In the genomic region with DNA sequence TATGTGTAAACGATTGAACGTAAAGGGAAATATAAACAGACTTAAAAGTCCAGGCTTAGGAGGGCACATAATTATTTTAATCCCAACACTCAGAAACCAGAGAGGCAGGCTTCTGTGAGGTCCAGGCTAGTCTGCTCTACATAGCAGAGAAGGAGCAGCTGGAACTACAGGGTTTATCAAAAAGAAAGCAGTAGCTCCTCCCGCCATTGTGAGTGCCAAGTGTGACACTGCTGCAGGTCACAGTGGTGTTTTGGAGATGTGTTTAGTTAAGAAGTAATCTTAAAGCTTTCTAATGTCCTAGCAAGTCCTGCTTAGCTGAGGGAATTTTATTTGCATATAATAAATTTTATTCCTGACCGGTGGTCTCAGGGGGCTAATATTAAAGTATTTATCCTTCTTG, we compare ENCODE assay signal across 13 mouse cellular contexts. TPM values are rescaled to one million over a fixed set of nuclear protein-coding genes. Genes with fewer than 3 reads are reported as not detected.
DNase-seq lines count a peak whose midpoint lies in the region; ATAC-seq and TF ChIP-seq lines count a peak whose summit lies in the region.
"Had no signal": no experiment of that assay in that cellular context is flagged by ENCODE, and none has a peak within 500 bp of the region (broad histone marks: within the 10 kb centered on the region; RNA-seq: fewer than 3 reads in every experiment).

No protein-coding gene starts in this region.

- no peak for TF ChIP-seq CTCF in liver, adult 2 months (IDR thresholded peaks at IDR 0.05; ENCODE audit: low read depth, low read length)
- TF ChIP-seq CTCF in ES-Bruce4 (IDR thresholded peaks at IDR 0.05; ENCODE audit: low read depth, low read length), result no peak

- intact Hi-C loops in heart, postnatal 10 days (cut with DNase I), result loop anchor here (5.0 kb wide), 1 partner anchor 75 kb away; no protein-coding TSS in a partner anchor

- H3K9me3 ChIP-seq in heart, embryonic 10.5 days, result no peaks in the 10 kb centered on the region
- H3K9me3 ChIP-seq in liver, embryonic 12.5 days (replicated peaks), result no peaks in the 10 kb centered on the region
- H3K9me3 ChIP-seq in ES-Bruce4 (replicated peaks; ENCODE audit: control insufficient read depth, insufficient read depth, low read length, poor library complexity, severe bottlenecking), result no peaks in the 10 kb centered on the region
- no peaks in the 10 kb centered on the region for H3K9me3 ChIP-seq in forebrain, embryonic 16.5 days (ENCODE audit: control insufficient read depth, low read length)
- H3K9me3 ChIP-seq: embryonic facial prominence, embryonic 15.5 days; heart, embryonic 15.5 days; limb, embryonic 12.5 days had no signal

- H3K9ac ChIP-seq in liver, adult 2 months (ENCODE audit: low read depth, low read length), result 0 out of 2 replicates have a peak overlapping the region, but pooled peaks have one; percentile 24
- H3K9ac ChIP-seq in liver, embryonic 12.5 days, result no peak overlapping the region
- H3K9ac ChIP-seq in ES-Bruce4 (ENCODE audit: low read depth, poor library complexity, severe bottlenecking), result peak overlapping the region; percentile 86
- no peak overlapping the region for H3K9ac ChIP-seq in forebrain, embryonic 16.5 days (replicated peaks; ENCODE audit: low read depth, low read length)
- H3K9ac ChIP-seq: embryonic facial prominence, embryonic 15.5 days; heart, embryonic 15.5 days; limb, embryonic 12.5 days had no signal

- peaks cover 12% of the 10 kb centered on the region; the same call in 1 of the 2 replicates for H3K36me3 ChIP-seq in heart, embryonic 10.5 days
- H3K36me3 ChIP-seq in liver, adult 2 months (ENCODE audit: control insufficient read depth, insufficient read depth, low read length), result peaks cover 13% of the 10 kb centered on the region; the same call in 1 of the 2 replicates
- H3K36me3 ChIP-seq in liver, embryonic 12.5 days, result peaks cover 15% of the 10 kb centered on the region
- H3K36me3 ChIP-seq in ES-Bruce4 (ENCODE audit: control insufficient read depth, insufficient read depth, low read length, poor library complexity, severe bottlenecking), result peaks cover 12% of the 10 kb centered on the region; the same call in 1 of the 2 replicates
- H3K36me3 ChIP-seq in forebrain, embryonic 16.5 days (ENCODE audit: control insufficient read depth, insufficient read depth), result no peaks in the 10 kb centered on the region
- H3K36me3 ChIP-seq: embryonic facial prominence, embryonic 15.5 days; heart, embryonic 15.5 days had no signal

- no peak overlapping the region for H3K27ac ChIP-seq in heart, embryonic 10.5 days
- no peak overlapping the region for H3K27ac ChIP-seq in liver, adult 2 months (replicated peaks; ENCODE audit: insufficient read depth, low read depth, low read length)
- H3K27ac ChIP-seq in liver, embryonic 12.5 days, result no peak overlapping the region
- H3K27ac ChIP-seq in ES-Bruce4 (ENCODE audit: insufficient read depth, low read length), result no peak overlapping the region
- H3K27ac ChIP-seq in forebrain, embryonic 16.5 days (ENCODE audit: low read length), result no peak overlapping the region
- H3K27ac ChIP-seq: embryonic facial prominence, embryonic 15.5 days; heart, embryonic 15.5 days; limb, embryonic 12.5 days had no signal

- H3K4me1 ChIP-seq in heart, embryonic 10.5 days, result peaks cover 15% of the 10 kb centered on the region
- peaks cover 15% of the 10 kb centered on the region for H3K4me1 ChIP-seq in liver, adult 2 months (ENCODE audit: control insufficient read depth, insufficient read depth, low read length)
- peaks cover 16% of the 10 kb centered on the region for H3K4me1 ChIP-seq in liver, embryonic 12.5 days
- H3K4me1 ChIP-seq in ES-Bruce4 (ENCODE audit: control insufficient read depth, insufficient read depth, low read length), result peaks cover 1% of the 10 kb centered on the region
- peaks cover 8% of the 10 kb centered on the region for H3K4me1 ChIP-seq in forebrain, embryonic 16.5 days (replicated peaks; ENCODE audit: control insufficient read depth, insufficient read depth, low read length)
- H3K4me1 ChIP-seq: embryonic facial prominence, embryonic 15.5 days had no signal

- no peak for ATAC-seq in liver, embryonic 12.5 days
- no peak for ATAC-seq in forebrain, embryonic 16.5 days

- H3K4me2 ChIP-seq in liver, embryonic 12.5 days, result no peak overlapping the region
- H3K4me2 ChIP-seq in forebrain, embryonic 16.5 days (ENCODE audit: low read length), result no peak overlapping the region

- DNase-seq in heart, adult 18-20 months, result peak; percentile 53 to 58
- no peak for DNase-seq in heart, embryonic 10.5 days (ENCODE audit: low spot score)
- DNase-seq in liver, adult 2 months (ENCODE audit: extremely low read depth, low read depth, low spot score), result peak; percentile 62
- peak; percentile 15 to 33 for DNase-seq in heart, postnatal 10 days
- no peak for DNase-seq in frontal cortex, postnatal 25 days (ENCODE audit: low spot score in 2 of 2)
- DNase-seq: cerebellum, adult 11-12 months; right cerebral cortex, postnatal 4 days had no signal

- TF ChIP-seq EP300 in ES-Bruce4 (IDR thresholded peaks at IDR 0.05; ENCODE audit: insufficient read depth, low read depth, low read length), result no peak

- H3K79me2 ChIP-seq in liver, adult 2 months (ENCODE audit: control insufficient read depth, insufficient read depth, low read length), result peaks cover 32% of the 10 kb centered on the region; the same call in 1 of the 2 replicates

- H3K27me3 ChIP-seq in heart, embryonic 10.5 days (ENCODE audit: insufficient read depth, poor library complexity, severe bottlenecking), result no peaks in the 10 kb centered on the region
- H3K27me3 ChIP-seq in liver, adult 2 months (ENCODE audit: control insufficient read depth, insufficient read depth, low read length), result no peaks in the 10 kb centered on the region
- H3K27me3 ChIP-seq in liver, embryonic 12.5 days (replicated peaks), result no peaks in the 10 kb centered on the region
- H3K27me3 ChIP-seq in ES-Bruce4 (ENCODE audit: control insufficient read depth, insufficient read depth, low read length, poor library complexity, severe bottlenecking), result no peaks in the 10 kb centered on the region
- no peaks in the 10 kb centered on the region for H3K27me3 ChIP-seq in forebrain, embryonic 16.5 days (replicated peaks; ENCODE audit: control insufficient read depth, insufficient read depth, low read length)
- H3K27me3 ChIP-seq: embryonic facial prominence, embryonic 15.5 days; heart, embryonic 15.5 days; limb, embryonic 12.5 days had no signal

- no peak for TF ChIP-seq POLR2A in liver, adult 2 months (IDR thresholded peaks at IDR 0.05; ENCODE audit: extremely low read depth, insufficient read depth, low read length)
- no peak for TF ChIP-seq POLR2A in ES-Bruce4 (IDR thresholded peaks at IDR 0.05; ENCODE audit: insufficient read depth, low read length)

- no peak overlapping the region for H3K4me3 ChIP-seq in heart, embryonic 10.5 days
- no peak overlapping the region for H3K4me3 ChIP-seq in liver, adult 2 months (ENCODE audit: insufficient read depth, low read depth, low read length)
- H3K4me3 ChIP-seq in liver, embryonic 12.5 days, result no peak overlapping the region
- peak overlapping the region; percentile 66 for H3K4me3 ChIP-seq in ES-Bruce4 (ENCODE audit: low read depth, low read length)
- H3K4me3 ChIP-seq in forebrain, embryonic 16.5 days (replicated peaks; ENCODE audit: low read length), result no peak overlapping the region

- 69% methylated on average over 4 of the region's 4 CpGs for WGBS in heart, embryonic 10.5 days
- 54% methylated on average over 4 of the region's 4 CpGs for WGBS in liver, adult 2 months
- 78% methylated on average over 4 of the region's 4 CpGs for WGBS in liver, embryonic 12.5 days (ENCODE audit: insufficient replicate concordance)
- WGBS in forebrain, embryonic 16.5 days, result 79% methylated on average over 4 of the region's 4 CpGs

RNA-seq across cellular contexts. Expression of a gene that starts 2.7 kb away (rescaled TPM):
- total RNA-seq in heart, adult 18-20 months (2021), result 100 to 1,000 TPM; 127 to 137 TPM
- 22.2 and 28.4 TPM in 2 replicates for polyA plus RNA-seq in heart, embryonic 10.5 days (2016; fragmentation: Nextera tagmentation; extraction: Ambion mirVana)
- 57.8 and 75.6 TPM in 2 replicates for total RNA-seq in liver, adult 2 months (2014; rRNA removed)
- 9.5 and 10.9 TPM in 2 replicates for polyA plus RNA-seq in liver, adult 2 months (2012; rRNA removed)
- polyA plus RNA-seq in liver, embryonic 12.5 days (2016; fragmentation: Nextera tagmentation; extraction: Ambion mirVana), result 14.8 and 15.1 TPM in 2 replicates
- 143 and 147 TPM in 2 replicates for polyA plus RNA-seq in ES-Bruce4 (2011; ENCODE audit: insufficient read depth, insufficient read length, low read depth, missing spikeins)
- total RNA-seq in heart, postnatal 10 days (2021), result 10 to 100 TPM; 28.6 to 52.8 TPM
- 39.4 and 42.2 TPM in 2 replicates for polyA plus RNA-seq in forebrain, embryonic 16.5 days (2015; fragmentation: Nextera tagmentation; extraction: Ambion mirVana)

Comparison
In these comparisons a context has a peak if more than half of its experiments do, and no peak if none do; other contexts are left out.
1. DNase-seq: peak in heart, adult 18-20 months (2 of 2), liver, adult 2 months (single experiment) and heart, postnatal 10 days (2 of 2); none in heart, embryonic 10.5 days (single experiment) and frontal cortex, postnatal 25 days (0 of 2).
2. H3K9ac ChIP-seq: peak in liver, adult 2 months (single experiment) and ES-Bruce4 (single experiment); none in liver, embryonic 12.5 days (single experiment) and forebrain, embryonic 16.5 days (single experiment).